Mouse (Mus musculus): ENCODE data around the gene Tcf21. TPM values are rescaled to one million over a fixed set of nuclear protein-coding genes. Genes with fewer than 3 reads are reported as not detected.

Tcf21 gene
- polyA plus RNA-seq (2015; fragmentation: Nextera tagmentation; extraction: Ambion mirVana) = 3.0 and 3.3 TPM in 2 replicates

GRCm38 (mm10) chr10:22819871-22820590 lies at the start of gene Tcf21:
Gene Tcf21, minus strand, starts transcription at chr10:22820174.
- WGBS = 4% methylated on average over 20 of the region's 20 CpGs
- Histone ChIP-seq H3K27me3 (peaks cover 91% of the 10 kb centered on the region), H3K27ac (replicated peaks) (no peak within 1 kb of the TSS), H3K9ac (no peak within 1 kb of the TSS), H3K4me2 (replicated peaks) (peak within 1 kb of the TSS; percentile 21; the same call in 1 of the 2 replicates), H3K4me1 (peaks cover 19% of the 10 kb centered on the region; the same call in 1 of the 2 replicates), H3K4me3 (replicated peaks) (peak within 1 kb of the TSS; percentile 24), H3K36me3 (no peaks in the 10 kb centered on the region), H3K9me3 (replicated peaks) (no peaks in the 10 kb centered on the region)
- no peak for ATAC-seq (ENCODE audit: insufficient number of reproducible peaks, low FRiP score, low TSS enrichment, low read depth)

- Histone ChIP-seq H3K4me1 (peaks cover 4% of the 10 kb centered on the region; the same call in 1 of the 2 replicates), H3K9ac (no peak overlapping the region), H3K9me3 (replicated peaks) (no peaks in the 10 kb centered on the region), H3K4me2 (replicated peaks) (no peak overlapping the region), H3K4me3 (replicated peaks) (no peak overlapping the region), H3K27me3 (no peaks in the 10 kb centered on the region), H3K27ac (replicated peaks) (no peak overlapping the region), H3K36me3 (no peaks in the 10 kb centered on the region)
- ATAC-seq (ENCODE audit: insufficient number of reproducible peaks, low FRiP score, low TSS enrichment, low read depth) = no peak
- 24% methylated on average over 8 of the region's 8 CpGs for WGBS
Measured at GRCm38 (mm10) chr10:22868386-22868918, 48.5 kb upstream of the Tcf21 start.

DNA sequence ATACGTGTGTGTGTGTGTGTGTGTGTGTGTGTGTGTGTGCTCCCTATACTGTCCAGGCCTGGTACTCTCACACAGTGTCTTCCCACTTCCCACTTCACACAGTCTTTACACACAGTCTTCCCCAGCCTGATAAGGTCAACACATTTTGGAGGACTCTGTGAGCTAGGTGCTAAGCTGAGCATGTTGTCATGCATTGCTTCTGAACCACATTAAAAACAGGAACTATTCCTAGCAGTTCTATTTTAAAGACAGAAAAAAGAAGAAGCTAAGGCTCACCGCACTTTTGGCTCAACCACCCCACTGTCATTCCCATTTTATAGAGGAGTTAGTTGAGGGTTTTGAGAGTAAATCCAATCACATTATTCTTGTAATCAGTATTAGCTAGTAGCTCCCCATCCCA lies 47.2 kb upstream of the Tcf21 start:
- H3K27ac ChIP-seq (replicated peaks) = no peak overlapping the region
- no peaks in the 10 kb centered on the region for H3K9me3 ChIP-seq (replicated peaks)
- no peak overlapping the region for H3K4me2 ChIP-seq (replicated peaks)
- H3K4me1 ChIP-seq = peaks cover 4% of the 10 kb centered on the region; the same call in 1 of the 2 replicates
- H3K9ac ChIP-seq = no peak overlapping the region
- no peak overlapping the region for H3K4me3 ChIP-seq (replicated peaks)
- H3K36me3 ChIP-seq = no peaks in the 10 kb centered on the region
- no peaks in the 10 kb centered on the region for H3K27me3 ChIP-seq
- WGBS = 85% methylated on average over 2 of the region's 2 CpGs
- ATAC-seq (ENCODE audit: insufficient number of reproducible peaks, low FRiP score, low TSS enrichment, low read depth) = no peak

DNA sequence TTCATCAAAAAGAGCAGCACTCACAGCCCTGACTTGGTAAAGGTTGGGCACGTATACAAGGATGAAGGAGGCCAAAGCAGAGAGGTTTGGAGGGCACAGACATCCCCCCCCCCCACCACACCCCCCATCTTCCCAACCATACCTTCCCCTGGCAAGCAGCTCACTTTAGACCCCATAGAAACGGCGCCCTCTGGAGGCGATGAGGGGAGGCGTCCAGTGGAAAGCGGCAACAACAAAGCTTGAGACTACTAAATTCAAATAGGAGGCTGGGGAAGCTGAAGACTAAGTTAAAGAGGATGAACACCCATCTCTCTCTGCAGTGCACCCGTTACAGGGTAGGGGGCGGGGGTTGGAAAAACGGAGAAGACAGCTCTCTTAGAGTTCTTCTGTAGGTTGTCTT lies 38.1 kb upstream of the Tcf21 start:
- H3K27me3 ChIP-seq = no peaks in the 10 kb centered on the region
- H3K9me3 ChIP-seq (replicated peaks) = no peaks in the 10 kb centered on the region
- H3K4me1 ChIP-seq = no peaks in the 10 kb centered on the region
- WGBS = 30% methylated on average over 9 of the region's 9 CpGs
- H3K4me3 ChIP-seq (replicated peaks) = no peak overlapping the region
- no peak overlapping the region for H3K9ac ChIP-seq
- H3K36me3 ChIP-seq = no peaks in the 10 kb centered on the region
- no peak overlapping the region for H3K27ac ChIP-seq (replicated peaks)
- no peak for ATAC-seq (ENCODE audit: insufficient number of reproducible peaks, low FRiP score, low TSS enrichment, low read depth)
- H3K4me2 ChIP-seq (replicated peaks) = no peak overlapping the region

GRCm38 (mm10) chr10:22854330-22854729 lies 34.4 kb upstream of the Tcf21 start:
- Histone ChIP-seq H3K4me1 (no peaks in the 10 kb centered on the region), H3K9ac (no peak overlapping the region), H3K4me3 (replicated peaks) (no peak overlapping the region), H3K4me2 (replicated peaks) (no peak overlapping the region), H3K36me3 (no peaks in the 10 kb centered on the region), H3K27ac (replicated peaks) (no peak overlapping the region), H3K27me3 (no peaks in the 10 kb centered on the region), H3K9me3 (replicated peaks) (no peaks in the 10 kb centered on the region)
- ATAC-seq (ENCODE audit: insufficient number of reproducible peaks, low FRiP score, low TSS enrichment, low read depth) = no peak
- 28% methylated on average over 7 of the region's 7 CpGs for WGBS

GRCm38 (mm10) chr10:22845351-22845750 lies 25.4 kb upstream of the Tcf21 start:
- Histone ChIP-seq H3K4me2 (replicated peaks) (no peak overlapping the region), H3K4me3 (replicated peaks) (no peak overlapping the region), H3K27ac (replicated peaks) (no peak overlapping the region), H3K36me3 (no peaks in the 10 kb centered on the region), H3K9ac (no peak overlapping the region), H3K9me3 (replicated peaks) (no peaks in the 10 kb centered on the region), H3K4me1 (0 out of 2 replicates have a peak, but pooled peaks cover 5% of the 10 kb centered on the region), H3K27me3 (peaks cover 49% of the 10 kb centered on the region)
- 8% methylated on average over 3 of the region's 3 CpGs for WGBS
- no peak for ATAC-seq (ENCODE audit: insufficient number of reproducible peaks, low FRiP score, low TSS enrichment, low read depth)

DNA sequence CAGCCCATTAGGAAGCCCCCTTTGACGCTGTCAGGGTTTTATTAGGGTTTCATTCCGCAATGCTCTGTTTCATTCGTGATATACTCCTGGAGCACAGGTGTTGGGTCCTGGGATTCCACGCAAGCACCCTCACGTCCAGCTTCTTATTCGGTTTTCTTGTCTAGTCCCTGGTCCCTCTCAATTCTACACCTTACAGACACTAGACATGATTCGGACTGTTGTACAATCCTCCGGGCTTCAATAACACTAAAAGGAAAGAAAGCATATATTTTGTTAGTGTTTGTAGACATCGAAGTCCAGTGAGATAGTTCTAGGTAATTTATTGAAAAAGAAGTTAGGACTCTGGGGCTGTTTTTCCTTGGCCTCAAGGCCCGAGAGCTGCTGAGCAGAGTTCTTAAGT lies 24.8 kb upstream of the Tcf21 start:
- no peak for ATAC-seq (ENCODE audit: insufficient number of reproducible peaks, low FRiP score, low TSS enrichment, low read depth)
- Histone ChIP-seq H3K27me3 (peaks cover 53% of the 10 kb centered on the region), H3K4me3 (replicated peaks) (no peak overlapping the region), H3K4me1 (0 out of 2 replicates have a peak, but pooled peaks cover 5% of the 10 kb centered on the region), H3K9me3 (replicated peaks) (no peaks in the 10 kb centered on the region), H3K9ac (no peak overlapping the region), H3K4me2 (replicated peaks) (no peak overlapping the region), H3K27ac (replicated peaks) (no peak overlapping the region), H3K36me3 (no peaks in the 10 kb centered on the region)
- 13% methylated on average over 10 of the region's 10 CpGs for WGBS

- Histone ChIP-seq H3K9ac (no peak overlapping the region), H3K4me3 (replicated peaks) (0 out of 2 replicates have a peak overlapping the region, but pooled peaks have one; percentile 3), H3K4me1 (0 out of 2 replicates have a peak, but pooled peaks cover 5% of the 10 kb centered on the region), H3K27me3 (peaks cover 54% of the 10 kb centered on the region), H3K27ac (replicated peaks) (no peak overlapping the region), H3K36me3 (no peaks in the 10 kb centered on the region), H3K4me2 (replicated peaks) (no peak overlapping the region), H3K9me3 (replicated peaks) (no peaks in the 10 kb centered on the region)
- ATAC-seq (ENCODE audit: insufficient number of reproducible peaks, low FRiP score, low TSS enrichment, low read depth) = no peak
- 1% methylated on average over 26 of the region's 26 CpGs for WGBS
Measured at GRCm38 (mm10) chr10:22843440-22844361, 23.7 kb upstream of the Tcf21 start.

DNA sequence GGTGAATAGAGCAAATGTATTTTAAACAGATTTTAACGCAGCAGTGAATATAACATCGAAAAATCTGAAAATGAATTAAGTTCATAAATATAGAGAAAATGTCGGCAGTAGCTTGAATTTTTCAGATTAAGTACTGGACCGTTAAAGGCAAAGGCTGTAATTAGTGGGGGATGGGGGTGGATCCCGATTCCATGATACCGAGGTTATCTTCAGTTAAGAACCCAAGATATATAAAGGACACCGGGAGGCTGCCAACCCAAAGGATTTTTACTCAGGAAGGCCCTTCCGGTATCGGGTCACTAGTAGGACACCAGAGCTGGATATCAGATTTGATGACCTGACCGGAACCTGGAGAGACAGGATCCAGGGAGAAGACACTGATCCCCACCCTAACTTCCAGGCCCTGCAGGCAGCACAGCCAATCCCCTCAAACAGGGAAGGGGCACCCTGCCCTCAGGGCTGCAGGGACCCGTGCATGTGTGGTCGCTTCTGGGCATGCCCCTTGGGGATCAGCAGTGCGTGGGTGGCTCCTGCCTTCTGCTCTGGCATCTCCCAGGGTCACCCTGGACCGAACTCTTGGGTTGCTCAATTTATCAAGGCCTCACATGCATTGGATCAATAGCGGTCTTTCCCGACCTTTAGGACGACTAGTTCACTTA lies 22.9 kb upstream of the Tcf21 start:
- peaks cover 57% of the 10 kb centered on the region for H3K27me3 ChIP-seq
- no peak overlapping the region for H3K4me3 ChIP-seq (replicated peaks)
- no peak overlapping the region for H3K27ac ChIP-seq (replicated peaks)
- H3K4me2 ChIP-seq (replicated peaks) = no peak overlapping the region
- 0 out of 2 replicates have a peak, but pooled peaks cover 5% of the 10 kb centered on the region for H3K4me1 ChIP-seq
- H3K9me3 ChIP-seq (replicated peaks) = no peaks in the 10 kb centered on the region
- ATAC-seq (ENCODE audit: insufficient number of reproducible peaks, low FRiP score, low TSS enrichment, low read depth) = no peak
- H3K9ac ChIP-seq = no peak overlapping the region
- WGBS = 4% methylated on average over 17 of the region's 17 CpGs
- H3K36me3 ChIP-seq = no peaks in the 10 kb centered on the region

DNA sequence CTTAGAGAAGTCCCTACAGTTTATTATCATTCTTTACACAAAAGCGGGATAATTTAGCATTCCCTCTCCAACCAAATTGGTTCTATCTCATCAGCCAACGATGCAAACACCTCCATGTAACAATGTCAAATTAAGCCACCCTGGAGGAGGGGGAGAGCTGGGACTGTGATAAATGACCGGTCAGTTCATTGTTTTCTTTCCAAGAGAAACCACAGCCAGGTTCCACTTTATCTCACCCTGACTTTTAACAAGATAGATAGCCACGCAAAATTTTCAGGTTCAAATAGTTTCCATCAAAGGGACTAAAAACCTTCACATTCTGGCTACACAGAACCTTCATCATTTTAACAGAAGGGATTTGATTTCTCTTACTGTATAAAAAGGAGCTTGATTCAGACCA lies 22.1 kb upstream of the Tcf21 start:
- Histone ChIP-seq H3K4me3 (replicated peaks) (no peak overlapping the region), H3K9me3 (replicated peaks) (no peaks in the 10 kb centered on the region), H3K9ac (no peak overlapping the region), H3K36me3 (no peaks in the 10 kb centered on the region), H3K4me1 (0 out of 2 replicates have a peak, but pooled peaks cover 5% of the 10 kb centered on the region), H3K27me3 (peaks cover 62% of the 10 kb centered on the region), H3K4me2 (replicated peaks) (no peak overlapping the region), H3K27ac (replicated peaks) (no peak overlapping the region)
- WGBS = 6% methylated on average over 4 of the region's 4 CpGs
- no peak for ATAC-seq (ENCODE audit: insufficient number of reproducible peaks, low FRiP score, low TSS enrichment, low read depth)

- no peak overlapping the region for H3K9ac ChIP-seq
- no peak overlapping the region for H3K4me2 ChIP-seq (replicated peaks)
- ATAC-seq (ENCODE audit: insufficient number of reproducible peaks, low FRiP score, low TSS enrichment, low read depth) = no peak
- 71% methylated on average over 2 of the region's 2 CpGs for WGBS
- no peaks in the 10 kb centered on the region for H3K36me3 ChIP-seq
- no peaks in the 10 kb centered on the region for H3K9me3 ChIP-seq (replicated peaks)
- no peak overlapping the region for H3K27ac ChIP-seq (replicated peaks)
- no peaks in the 10 kb centered on the region for H3K4me1 ChIP-seq
- H3K27me3 ChIP-seq = peaks cover 48% of the 10 kb centered on the region
- H3K4me3 ChIP-seq (replicated peaks) = no peak overlapping the region
Measured at GRCm38 (mm10) chr10:22826244-22826643, 6.3 kb upstream of the Tcf21 start.
